Mouse (Mus musculus): ENCODE data around the gene Stmnd1. TPM values are rescaled to one million over a fixed set of nuclear protein-coding genes. Genes with fewer than 3 reads are reported as not detected.
A peak's percentile ranks its signal among the peaks of the same experiment; 100 is the strongest.

The Stmnd1 gene
- polyA plus RNA-seq, 1 experiment: not detected

DNA sequence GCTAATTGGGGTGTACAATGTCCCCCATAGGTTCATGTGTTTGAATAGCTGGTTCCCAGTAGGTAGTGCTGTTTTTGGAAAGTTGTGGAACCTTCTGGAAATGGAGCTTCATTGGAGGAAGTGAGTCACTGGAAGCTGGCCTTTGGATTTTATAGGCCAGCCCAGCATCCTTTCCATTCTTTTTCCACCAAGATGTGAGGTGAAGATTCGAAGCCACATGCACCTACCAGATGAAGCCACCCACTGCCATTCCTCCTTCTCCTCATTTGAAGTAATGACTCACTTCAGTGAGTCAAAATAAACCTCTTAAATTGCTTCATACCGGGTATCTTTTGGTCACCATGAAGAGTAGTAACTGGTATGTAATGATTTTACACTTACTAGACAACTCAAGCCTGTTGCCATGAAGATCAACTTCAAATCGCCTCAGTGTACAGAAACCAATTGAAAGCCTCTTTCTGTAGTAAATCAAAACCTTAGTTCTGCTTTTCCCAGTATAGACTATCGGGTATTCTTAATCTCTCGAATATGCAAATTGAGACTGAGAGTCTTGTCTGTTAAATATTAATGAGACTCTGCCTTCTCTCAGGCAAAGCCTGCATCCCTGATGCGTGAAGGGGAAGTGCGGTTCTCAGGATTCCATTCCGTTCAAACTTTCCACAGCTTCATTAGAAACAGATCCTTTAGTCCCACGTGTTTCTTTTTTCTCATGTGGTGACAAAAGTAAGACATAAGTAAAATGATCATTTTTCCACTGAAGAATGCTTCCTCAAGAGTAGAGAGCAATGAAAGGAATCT, 31.9 kb upstream of the Stmnd1 start:
- Histone ChIP-seq H3K27ac (ENCODE audit: insufficient read depth, low read length) (no peak overlapping the region), H3K27me3 (ENCODE audit: control insufficient read depth, insufficient read depth, low read length) (no peaks in the 10 kb centered on the region), H3K36me3 (ENCODE audit: control insufficient read depth, insufficient read depth, low read length) (no peaks in the 10 kb centered on the region), H3K4me3 (ENCODE audit: extremely low read depth, insufficient read depth, insufficient read length) (no peak overlapping the region), H3K4me1 (ENCODE audit: control insufficient read depth, insufficient read depth, insufficient read length) (no peaks in the 10 kb centered on the region)
- no peak for DNase-seq (ENCODE audit: low read depth in 1 of 2, low spot score in 2 of 2)
- TF ChIP-seq CTCF (IDR thresholded peaks at IDR 0.05; ENCODE audit: extremely low read depth, insufficient read depth, insufficient read length, insufficient replicate concordance) (no peak), POLR2A (IDR thresholded peaks at IDR 0.05; ENCODE audit: low read depth, low read length) (no peak)
- 72% methylated on average over 9 of the region's 9 CpGs for WGBS

DNA sequence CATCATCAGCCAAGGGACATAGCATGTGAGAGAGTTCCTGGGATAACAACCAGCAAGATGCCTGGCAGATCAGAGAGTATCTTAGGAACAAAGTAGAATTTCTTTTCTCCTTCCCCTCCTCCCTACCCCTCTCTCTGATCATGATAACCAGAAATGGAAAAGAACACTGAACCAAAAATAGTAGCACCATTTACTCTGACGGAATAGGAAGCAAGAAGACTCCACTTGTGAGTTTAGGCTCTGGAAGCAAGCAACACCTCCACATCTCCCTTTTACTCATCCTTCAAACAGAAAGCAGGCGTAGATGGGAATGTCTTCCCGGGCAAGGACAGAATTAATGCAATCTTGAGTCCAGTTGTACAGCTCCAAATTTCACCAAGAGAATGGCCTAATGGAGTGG, 19.8 kb upstream of the Stmnd1 start:
- TF ChIP-seq POLR2A (IDR thresholded peaks at IDR 0.05; ENCODE audit: low read depth, low read length) (no peak), CTCF (IDR thresholded peaks at IDR 0.05; ENCODE audit: extremely low read depth, insufficient read depth, insufficient read length, insufficient replicate concordance) (no peak)
- Histone ChIP-seq H3K4me3 (ENCODE audit: extremely low read depth, insufficient read depth, insufficient read length) (no peak overlapping the region), H3K36me3 (ENCODE audit: control insufficient read depth, insufficient read depth, low read length) (no peaks in the 10 kb centered on the region), H3K27me3 (ENCODE audit: control insufficient read depth, insufficient read depth, low read length) (no peaks in the 10 kb centered on the region), H3K4me1 (ENCODE audit: control insufficient read depth, insufficient read depth, insufficient read length) (no peaks in the 10 kb centered on the region), H3K27ac (ENCODE audit: insufficient read depth, low read length) (no peak overlapping the region)
- WGBS: 93% methylated on average over 3 of the region's 3 CpGs
- DNase-seq (ENCODE audit: low read depth in 1 of 2, low spot score in 2 of 2): no peak

DNA sequence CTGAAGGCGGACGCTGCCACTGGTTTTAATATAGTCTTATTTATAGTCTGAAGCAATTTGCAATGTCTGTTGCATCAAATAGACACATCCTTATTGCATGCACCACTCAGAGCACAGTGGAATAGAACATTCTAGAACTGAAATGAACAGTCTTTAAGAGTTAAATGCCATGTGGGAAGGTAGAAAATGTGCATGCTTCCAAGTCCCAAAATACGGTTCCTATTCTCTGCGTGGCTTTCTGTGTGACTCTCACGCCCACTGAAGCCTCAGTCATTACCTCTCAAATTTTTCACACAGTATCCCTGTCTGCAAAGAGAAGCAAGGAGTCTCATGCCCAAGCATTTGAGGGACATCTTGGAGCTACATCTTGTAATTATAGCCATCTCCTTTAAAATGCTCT, 19.4 kb upstream of the Stmnd1 start:
- TF ChIP-seq CTCF (IDR thresholded peaks at IDR 0.05; ENCODE audit: extremely low read depth, insufficient read depth, insufficient read length, insufficient replicate concordance) (no peak), POLR2A (IDR thresholded peaks at IDR 0.05; ENCODE audit: low read depth, low read length) (no peak)
- no peak for DNase-seq (ENCODE audit: low read depth in 1 of 2, low spot score in 2 of 2)
- WGBS: 93% methylated on average over 5 of the region's 5 CpGs

DNA sequence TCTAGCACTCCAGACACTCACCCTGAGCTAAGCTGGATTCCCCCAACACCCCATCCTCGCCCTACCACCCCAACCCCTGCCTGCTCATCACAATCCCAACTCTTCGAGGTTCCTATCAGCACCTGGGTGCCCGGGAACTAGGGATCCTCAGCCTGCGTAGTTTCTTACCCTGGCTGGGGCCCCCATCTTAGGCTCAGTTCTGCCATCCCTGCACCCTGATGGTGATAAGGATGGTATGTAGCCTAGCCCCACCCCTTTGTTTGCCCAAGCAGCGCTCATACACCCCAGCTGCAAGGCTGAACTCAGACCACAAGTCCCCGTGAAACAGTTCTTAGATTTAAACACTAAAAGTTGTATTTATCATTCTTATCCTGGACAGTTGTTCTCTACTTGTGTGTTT, 17.9 kb upstream of the Stmnd1 start:
- TF ChIP-seq CTCF (IDR thresholded peaks at IDR 0.05; ENCODE audit: extremely low read depth, insufficient read depth, insufficient read length, insufficient replicate concordance) (no peak), POLR2A (IDR thresholded peaks at IDR 0.05; ENCODE audit: low read depth, low read length) (no peak)
- Histone ChIP-seq H3K4me3 (ENCODE audit: extremely low read depth, insufficient read depth, insufficient read length) (no peak overlapping the region), H3K27ac (ENCODE audit: insufficient read depth, low read length) (no peak overlapping the region), H3K4me1 (ENCODE audit: control insufficient read depth, insufficient read depth, insufficient read length) (no peaks in the 10 kb centered on the region), H3K27me3 (ENCODE audit: control insufficient read depth, insufficient read depth, low read length) (no peaks in the 10 kb centered on the region), H3K36me3 (ENCODE audit: control insufficient read depth, insufficient read depth, low read length) (no peaks in the 10 kb centered on the region)
- 58% methylated on average over 6 of the region's 6 CpGs for WGBS
- DNase-seq (ENCODE audit: low read depth in 1 of 2, low spot score in 2 of 2): no peak

More for the DNA sequence above, 19.4 kb upstream of the Stmnd1 start:
- H3K27me3 ChIP-seq (ENCODE audit: control insufficient read depth, insufficient read depth, low read length): no peaks in the 10 kb centered on the region
- no peak overlapping the region for H3K4me3 ChIP-seq (ENCODE audit: extremely low read depth, insufficient read depth, insufficient read length)
- H3K4me1 ChIP-seq (ENCODE audit: control insufficient read depth, insufficient read depth, insufficient read length): no peaks in the 10 kb centered on the region
- H3K36me3 ChIP-seq (ENCODE audit: control insufficient read depth, insufficient read depth, low read length): no peaks in the 10 kb centered on the region
- H3K27ac ChIP-seq (ENCODE audit: insufficient read depth, low read length): no peak overlapping the region

DNA sequence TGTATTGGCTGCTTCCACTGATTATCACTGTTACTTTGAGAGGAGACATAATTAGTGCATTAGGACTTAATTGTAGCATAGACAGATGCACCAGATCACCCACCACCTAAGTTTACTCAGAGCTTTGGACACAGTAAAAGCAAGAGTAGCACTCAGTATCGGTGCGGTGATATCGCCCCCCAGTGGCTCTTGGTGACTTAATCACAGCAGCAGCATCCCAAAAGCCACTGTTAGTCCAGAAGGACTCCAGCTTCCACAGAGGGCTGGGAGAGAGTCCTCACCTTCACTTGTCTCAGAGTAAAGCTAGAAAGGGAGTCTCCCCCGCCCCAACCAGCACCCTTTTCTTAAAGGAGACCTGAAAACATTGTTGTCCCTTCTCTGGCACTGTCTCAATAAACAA, 15.7 kb upstream of the Stmnd1 start:
- Histone ChIP-seq H3K36me3 (ENCODE audit: control insufficient read depth, insufficient read depth, low read length) (no peaks in the 10 kb centered on the region), H3K4me3 (ENCODE audit: extremely low read depth, insufficient read depth, insufficient read length) (no peak overlapping the region), H3K4me1 (ENCODE audit: control insufficient read depth, insufficient read depth, insufficient read length) (no peaks in the 10 kb centered on the region), H3K27ac (ENCODE audit: insufficient read depth, low read length) (no peak overlapping the region), H3K27me3 (ENCODE audit: control insufficient read depth, insufficient read depth, low read length) (no peaks in the 10 kb centered on the region)
- TF ChIP-seq CTCF (IDR thresholded peaks at IDR 0.05; ENCODE audit: extremely low read depth, insufficient read depth, insufficient read length, insufficient replicate concordance) (no peak), POLR2A (IDR thresholded peaks at IDR 0.05; ENCODE audit: low read depth, low read length) (no peak)
- peak in 1 of 2 experiments; percentile 34 for DNase-seq (ENCODE audit: low read depth in 1 of 2, low spot score in 2 of 2)
- 12% methylated on average over 4 of the region's 4 CpGs for WGBS

DNA sequence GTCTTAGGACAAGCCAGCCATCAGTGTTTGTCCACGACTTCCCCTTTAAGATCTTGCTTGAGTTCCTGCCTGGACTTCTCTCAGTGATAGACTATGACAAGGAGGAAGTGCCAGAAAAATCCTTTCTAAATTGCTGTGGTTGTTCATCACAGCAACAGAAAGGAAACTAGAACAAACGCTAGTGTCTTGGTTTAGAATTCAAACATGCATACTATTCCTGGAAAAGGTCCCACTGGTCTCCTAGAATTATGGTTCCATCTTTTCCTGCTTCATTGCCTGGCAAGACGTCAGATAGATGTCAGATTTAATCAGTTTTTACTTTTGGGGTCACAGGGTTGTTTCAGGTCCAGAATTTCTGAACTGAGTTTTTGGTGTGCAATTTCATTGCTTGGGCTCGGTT, 14.0 kb upstream of the Stmnd1 start:
- no peaks in the 10 kb centered on the region for H3K27me3 ChIP-seq (ENCODE audit: control insufficient read depth, insufficient read depth, low read length)
- TF ChIP-seq POLR2A (IDR thresholded peaks at IDR 0.05; ENCODE audit: low read depth, low read length): no peak
- TF ChIP-seq CTCF (IDR thresholded peaks at IDR 0.05; ENCODE audit: extremely low read depth, insufficient read depth, insufficient read length, insufficient replicate concordance): no peak
- no peaks in the 10 kb centered on the region for H3K36me3 ChIP-seq (ENCODE audit: control insufficient read depth, insufficient read depth, low read length)
- no peak overlapping the region for H3K4me3 ChIP-seq (ENCODE audit: extremely low read depth, insufficient read depth, insufficient read length)
- WGBS: 30% methylated on average over 4 of the region's 4 CpGs
- H3K4me1 ChIP-seq (ENCODE audit: control insufficient read depth, insufficient read depth, insufficient read length): no peaks in the 10 kb centered on the region
- DNase-seq (ENCODE audit: low read depth in 1 of 2, low spot score in 2 of 2): no peak
- H3K27ac ChIP-seq (ENCODE audit: insufficient read depth, low read length): no peak overlapping the region

DNA sequence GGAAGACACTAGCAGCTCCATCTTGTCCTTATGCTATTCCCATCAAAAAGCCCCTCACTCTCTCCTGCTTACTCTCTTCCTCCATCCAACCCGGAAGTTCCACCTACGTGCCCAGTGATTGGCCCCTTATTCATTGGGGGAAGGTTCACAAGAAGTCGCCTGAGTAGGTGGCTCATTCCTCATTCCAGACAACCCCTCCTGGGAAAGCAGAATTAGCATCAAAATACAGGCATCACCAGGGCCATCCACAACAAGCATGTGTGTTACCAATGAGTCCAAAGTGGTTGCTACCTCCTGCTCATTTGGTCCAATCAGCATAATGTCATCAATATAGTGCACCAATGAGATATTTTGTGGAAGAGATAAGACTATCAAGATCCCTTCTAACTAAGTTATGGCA, 12.3 kb upstream of the Stmnd1 start:
- Histone ChIP-seq H3K27me3 (ENCODE audit: control insufficient read depth, insufficient read depth, low read length) (no peaks in the 10 kb centered on the region), H3K27ac (ENCODE audit: insufficient read depth, low read length) (no peak overlapping the region), H3K36me3 (ENCODE audit: control insufficient read depth, insufficient read depth, low read length) (no peaks in the 10 kb centered on the region), H3K4me1 (ENCODE audit: control insufficient read depth, insufficient read depth, insufficient read length) (no peaks in the 10 kb centered on the region), H3K4me3 (ENCODE audit: extremely low read depth, insufficient read depth, insufficient read length) (no peak overlapping the region)
- TF ChIP-seq CTCF (IDR thresholded peaks at IDR 0.05; ENCODE audit: extremely low read depth, insufficient read depth, insufficient read length, insufficient replicate concordance): no peak
- TF ChIP-seq POLR2A (IDR thresholded peaks at IDR 0.05; ENCODE audit: low read depth, low read length): no peak
- 90% methylated on average over 3 of the region's 3 CpGs for WGBS
- DNase-seq (ENCODE audit: low read depth in 1 of 2, low spot score in 2 of 2): no peak
